Mouse (Mus musculus) heart, adult 2 months (tissue): Measurements from ENCODE around the gene Ccr6.
"Not testable (repeated sequence)": the region's sequence is repeated elsewhere in the genome, so short reads cannot be mapped to it uniquely, and the experiment has no call there.

Experiments
- CTCF ChIP-seq: fragments of 200-600 bp; IDR thresholded peaks from 2 replicates; pipeline ENCODE4 v1.8.1; 2022; ENCODE audit warnings: antibody characterized with exemption, mild to moderate bottlenecking, moderate library complexity
- POLR2A ChIP-seq: fragments of 200-500 bp; IDR thresholded peaks from 2 replicates; pipeline ENCODE4 v1.6.1; 2011; ENCODE audit warnings: mild to moderate bottlenecking, low read depth, low read length, control low read depth; ENCODE audit not compliant: insufficient read depth

- peak; percentile 85 for TF ChIP-seq CTCF
- not testable (repeated sequence) for TF ChIP-seq POLR2A
These were observed 28.8 kb downstream of the Ccr6 start for GRCm38 (mm10) chr17:8264638-8265037.
